23 mouse cellular contexts compared by ENCODE assay signal in the genomic region with DNA sequence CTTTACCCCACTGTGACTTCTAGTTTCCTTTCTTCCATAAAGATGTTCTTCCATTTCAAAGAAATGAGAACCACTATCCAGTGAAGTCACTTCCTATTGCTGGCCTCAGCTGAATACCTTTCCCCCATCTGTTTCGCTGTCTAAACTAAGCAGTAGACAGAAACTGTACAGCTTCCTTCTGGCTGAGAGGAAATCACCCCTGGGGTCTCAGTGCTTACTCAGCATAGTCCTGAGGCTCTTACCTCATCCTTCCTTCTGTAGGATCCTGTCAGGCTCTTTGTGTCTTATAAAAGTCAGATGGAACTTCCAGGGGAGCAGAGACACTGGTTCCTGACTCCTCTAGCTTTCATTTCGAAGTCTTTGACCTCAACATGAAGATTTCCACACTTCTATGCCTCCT. TPM values are rescaled to one million over a fixed set of nuclear protein-coding genes. Genes with fewer than 3 reads are reported as not detected.
DNase-seq lines count a peak whose midpoint lies in the region; ATAC-seq and TF ChIP-seq lines count a peak whose summit lies in the region.
"Had no signal": no experiment of that assay in that cellular context is flagged by ENCODE, and none has a peak within 500 bp of the region (broad histone marks: within the 10 kb centered on the region; RNA-seq: fewer than 3 reads in every experiment).

A gene (plus strand): TSS at position 317 of the 400 bp plus-strand sequence.

- no peak within 1 kb of the TSS for H3K4me3 ChIP-seq in limb, embryonic 14.5 days (replicated peaks; ENCODE audit: low read length)
- no peak within 1 kb of the TSS for H3K4me3 ChIP-seq in limb, embryonic 10.5 days
- H3K4me3 ChIP-seq in cortical plate, adult 2 months (ENCODE audit: insufficient read depth, low read length): no peak within 1 kb of the TSS
- H3K4me3 ChIP-seq: embryonic facial prominence, embryonic 13.5 days; gastrocnemius, adult 2 months; heart, adult 2 months; heart, embryonic 15.5 days; hindbrain, embryonic 10.5 days; left cerebral cortex, adult 2 months; limb, embryonic 13.5 days had no signal

- WGBS in limb, embryonic 14.5 days: 66% methylated on average over 2 of the region's 2 CpGs
- 85% methylated on average over 2 of the region's 2 CpGs for WGBS in limb, embryonic 10.5 days

- H3K9ac ChIP-seq in limb, embryonic 14.5 days (ENCODE audit: low read depth, low read length, severe bottlenecking): no peak within 1 kb of the TSS
- H3K9ac ChIP-seq: embryonic facial prominence, embryonic 13.5 days; forebrain, postnatal 0 days; heart, embryonic 15.5 days; limb, embryonic 13.5 days had no signal

- no peaks in the 10 kb centered on the region for H3K9me3 ChIP-seq in limb, embryonic 14.5 days (ENCODE audit: control insufficient read depth, low read length)
- no peaks in the 10 kb centered on the region for H3K9me3 ChIP-seq in limb, embryonic 10.5 days (replicated peaks)
- H3K9me3 ChIP-seq: embryonic facial prominence, embryonic 13.5 days; heart, embryonic 15.5 days; hindbrain, embryonic 10.5 days; limb, embryonic 13.5 days had no signal

- H3K27ac ChIP-seq in limb, embryonic 14.5 days (replicated peaks; ENCODE audit: low read depth, low read length): no peak within 1 kb of the TSS
- H3K27ac ChIP-seq in limb, embryonic 10.5 days: no peak within 1 kb of the TSS
- 0 out of 2 replicates have a peak within 1 kb of the TSS, but pooled peaks have one; percentile 59 for H3K27ac ChIP-seq in cortical plate, adult 2 months (ENCODE audit: insufficient read depth, low read length)
- H3K27ac ChIP-seq: embryonic facial prominence, embryonic 13.5 days; gastrocnemius, adult 2 months; heart, adult 2 months; heart, embryonic 15.5 days; hindbrain, embryonic 10.5 days; left cerebral cortex, adult 2 months; limb, embryonic 13.5 days had no signal

- no peaks in the 10 kb centered on the region for H3K4me1 ChIP-seq in limb, embryonic 14.5 days (ENCODE audit: control insufficient read depth, insufficient read depth, low read length)
- H3K4me1 ChIP-seq in limb, embryonic 10.5 days: peaks cover 11% of the 10 kb centered on the region; the same call in 1 of the 2 replicates
- H3K4me1 ChIP-seq in cortical plate, adult 2 months (ENCODE audit: control insufficient read depth, insufficient read depth, low read length): no peaks in the 10 kb centered on the region
- H3K4me1 ChIP-seq: embryonic facial prominence, embryonic 13.5 days; heart, embryonic 15.5 days; hindbrain, embryonic 10.5 days; limb, embryonic 13.5 days had no signal

- no peak for TF ChIP-seq POLR2A in limb, embryonic 14.5 days (IDR thresholded peaks at IDR 0.05; ENCODE audit: borderline replicate concordance, extremely low read depth, insufficient read depth, insufficient read length)
- TF ChIP-seq POLR2A in cortical plate, adult 2 months (IDR thresholded peaks at IDR 0.05; ENCODE audit: extremely low read depth, insufficient read depth, low read length): no peak

- ATAC-seq in limb, embryonic 14.5 days (ENCODE audit: low FRiP score, low read depth): no peak
- ATAC-seq: CD4-positive, CD25-positive, alpha-beta regulatory T cell, adult 4 months; forebrain, postnatal 0 days had no signal

- H3K4me2 ChIP-seq in limb, embryonic 14.5 days (replicated peaks; ENCODE audit: low read depth, low read length, severe bottlenecking): no peak within 1 kb of the TSS
- H3K4me2 ChIP-seq: embryonic facial prominence, embryonic 13.5 days; heart, embryonic 15.5 days; limb, embryonic 13.5 days had no signal

- DNase-seq in limb, embryonic 14.5 days (ENCODE audit: low spot score): peak; percentile 9
- DNase-seq in limb, embryonic 10.5 days (ENCODE audit: low spot score): no peak
- no peak for DNase-seq in thymus, postnatal 0 days (ENCODE audit: low spot score)
- no peak for DNase-seq in thymus, postnatal 4 days
- DNase-seq in telencephalon, adult 2 months (ENCODE audit: low read depth, low spot score): peak; percentile 38
- DNase-seq in frontal cortex, adult 2 months (ENCODE audit: extremely low spot score in 1 of 2, low spot score in 1 of 2): no peak
- DNase-seq: cerebellum, adult 11-12 months; cerebellum, postnatal 36 days; forebrain, postnatal 0 days; gastrocnemius, adult 2 months; heart, adult 2 months; lung, postnatal 14 days; midbrain, embryonic 14.5 days; right cerebral cortex, adult 18-20 months; spleen, adult 18-20 months; thymus, postnatal 14 days had no signal

- H3K27me3 ChIP-seq in limb, embryonic 14.5 days (ENCODE audit: control insufficient read depth, insufficient read depth, low read length): no peaks in the 10 kb centered on the region
- no peaks in the 10 kb centered on the region for H3K27me3 ChIP-seq in limb, embryonic 10.5 days (ENCODE audit: low read depth, poor library complexity, severe bottlenecking)
- H3K27me3 ChIP-seq: embryonic facial prominence, embryonic 13.5 days; heart, embryonic 15.5 days; limb, embryonic 13.5 days had no signal

- no peak for TF ChIP-seq CTCF in cortical plate, adult 2 months (IDR thresholded peaks at IDR 0.05; ENCODE audit: extremely low read depth, insufficient read depth, low read length)

- no peaks in the 10 kb centered on the region for H3K36me3 ChIP-seq in limb, embryonic 14.5 days (ENCODE audit: control insufficient read depth, insufficient read depth, low read length)
- no peaks in the 10 kb centered on the region for H3K36me3 ChIP-seq in limb, embryonic 10.5 days
- H3K36me3 ChIP-seq: embryonic facial prominence, embryonic 13.5 days; heart, embryonic 15.5 days; hindbrain, embryonic 10.5 days; limb, embryonic 13.5 days had no signal

RNA-seq across cellular contexts. Expression of the gene that starts here (rescaled TPM):
- 4.0 and 4.6 TPM in 2 replicates for polyA plus RNA-seq in limb, embryonic 14.5 days (2012; rRNA removed)
- polyA plus RNA-seq in limb, embryonic 14.5 days (2014; fragmentation: Nextera tagmentation; extraction: Ambion mirVana): 5.0 and 5.3 TPM in 2 replicates
- polyA plus RNA-seq in limb, embryonic 10.5 days (2016; fragmentation: Nextera tagmentation; extraction: Ambion mirVana): not detected in 2 replicates
- 18.5 and 19.7 TPM in 2 replicates for polyA plus RNA-seq in thymus, postnatal 0 days (2015; fragmentation: Nextera tagmentation; extraction: Ambion mirVana)
- polyA plus RNA-seq in cortical plate, adult 2 months (2012; rRNA removed): 1.0 and 1.8 TPM in 2 replicates
- polyA plus RNA-seq in frontal cortex, adult 2 months (2012; rRNA removed): 1.9 and 2.7 TPM in 2 replicates
- polyA plus RNA-seq: CD4-positive, CD25-positive, alpha-beta regulatory T cell, adult 4 months had no signal

Comparison
In these comparisons a context has a peak if more than half of its experiments do, and no peak if none do; other contexts are left out.
1. DNase-seq: peak in limb, embryonic 14.5 days (single experiment) and telencephalon, adult 2 months (single experiment); none in limb, embryonic 10.5 days (single experiment), thymus, postnatal 0 days (single experiment), thymus, postnatal 4 days (single experiment) and frontal cortex, adult 2 months (0 of 2).